ENCODE assay signal across 8 mouse cellular contexts in the genomic region with DNA sequence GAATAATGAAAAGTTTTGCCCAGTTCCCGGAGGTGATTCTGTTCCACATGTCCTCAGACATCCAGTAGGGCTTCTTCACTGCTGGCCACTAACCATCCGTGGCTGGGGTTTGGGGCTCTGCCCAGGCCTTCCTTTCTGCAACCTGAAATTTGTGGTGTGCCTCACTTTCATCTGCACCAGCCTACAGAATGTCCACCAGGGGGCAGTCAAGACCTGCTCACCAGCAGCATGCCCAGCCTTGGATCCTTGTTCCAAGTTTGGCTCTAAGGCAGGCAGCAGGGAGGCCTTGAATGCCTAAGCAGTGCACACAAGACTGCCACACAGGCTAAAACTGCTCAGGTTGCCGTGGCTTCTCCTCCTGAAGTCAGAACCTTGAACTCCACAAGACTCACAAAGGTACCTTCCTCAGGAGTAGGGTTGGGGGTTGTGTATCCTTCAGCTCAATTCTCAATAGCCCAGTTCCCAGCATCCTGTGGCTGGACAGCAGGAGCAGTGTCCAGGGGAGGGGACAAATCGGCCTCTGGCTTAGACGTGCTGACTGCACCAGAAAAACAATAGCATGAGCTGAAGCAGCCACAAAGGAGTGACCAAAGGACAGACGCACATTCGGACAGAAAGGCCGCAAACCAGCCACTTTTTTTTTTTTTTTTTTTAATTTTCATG. TPM values are rescaled to one million over a fixed set of nuclear protein-coding genes. Genes with fewer than 3 reads are reported as not detected.
DNase-seq lines count a peak whose midpoint lies in the region; ATAC-seq and TF ChIP-seq lines count a peak whose summit lies in the region.

No protein-coding gene starts in this region.

- DNase-seq in gastrocnemius, postnatal 10 days = peak; percentile 87
- DNase-seq in hindlimb bud, embryonic 11.5 days (ENCODE audit: extremely low spot score, low read depth, low spot score) = peak; percentile 89
- peak; percentile 85 to 86 for DNase-seq in left cerebral cortex, adult 2 months (ENCODE audit: extremely low spot score in 1 of 2, low spot score in 2 of 2)
- peak; percentile 90 for DNase-seq in right cerebral cortex, adult 18-20 months
- DNase-seq in urinary bladder, adult 2 months (ENCODE audit: low spot score) = peak; percentile 64

- no peaks in the 10 kb centered on the region for H3K4me1 ChIP-seq in cortical plate, adult 2 months (ENCODE audit: control insufficient read depth, insufficient read depth, low read length)

- ATAC-seq in activated CD4-positive, CD25-positive, alpha-beta regulatory T cell, adult 4 months = peak; percentile 68
- peak; percentile 93 for ATAC-seq in megakaryocyte, adult 5-6 weeks (ENCODE audit: poor library complexity, severe bottlenecking)

- no peak overlapping the region for H3K27ac ChIP-seq in cortical plate, adult 2 months (ENCODE audit: insufficient read depth, low read length)
- peak overlapping the region; percentile 63 for H3K27ac ChIP-seq in left cerebral cortex, adult 2 months

- TF ChIP-seq POLR2A in cortical plate, adult 2 months (IDR thresholded peaks at IDR 0.05; ENCODE audit: extremely low read depth, insufficient read depth, low read length) = 0 out of 2 replicates have a peak, but pooled peaks have one; percentile 14

- intact Hi-C loops in left cerebral cortex, adult 2 months (cut with DNase I) = loop anchor here (1.0 to 5.0 kb wide), 2 partner anchors 154 to 212 kb away; a partner anchor contains a TSS

- no peak overlapping the region for H3K4me3 ChIP-seq in cortical plate, adult 2 months (ENCODE audit: insufficient read depth, low read length)
- no peak overlapping the region for H3K4me3 ChIP-seq in left cerebral cortex, adult 2 months

- peak; percentile 99 for TF ChIP-seq CTCF in cortical plate, adult 2 months (IDR thresholded peaks at IDR 0.05; ENCODE audit: extremely low read depth, insufficient read depth, low read length)
- TF ChIP-seq CTCF in left cerebral cortex, adult 2 months (IDR thresholded peaks at IDR 0.05) = peak; percentile 98

RNA-seq across cellular contexts. Expression of a gene that starts 9.0 kb away (rescaled TPM):
- polyA plus RNA-seq in activated CD4-positive, CD25-positive, alpha-beta regulatory T cell, adult 4 months (2017; shearing (Covaris generic)) = 1 to 10 TPM; 1.2 to 1.6 TPM
- 12.4 and 16.0 TPM in 2 replicates for polyA plus RNA-seq in cortical plate, adult 2 months (2012; rRNA removed)
- total RNA-seq in gastrocnemius, postnatal 10 days (2021) = 1 to 10 TPM; 2.6 to 4.3 TPM
- 10 to 100 TPM; 10.6 to 11.2 TPM for total RNA-seq in left cerebral cortex, adult 2 months (2021)
- 0.71 TPM in 1 of 2 replicates, not detected in the other for total RNA-seq in megakaryocyte, adult 5-6 weeks (2015)
- 0.95 and 1.1 TPM in 2 replicates for total RNA-seq in megakaryocyte, adult 5-6 weeks (2017)
- 6.7 and 7.0 TPM in 2 replicates for polyA plus RNA-seq in urinary bladder, adult 2 months (2012; rRNA removed)

RNA-seq across cellular contexts. Expression of a gene that starts 9.2 kb away (rescaled TPM):
- polyA plus RNA-seq in activated CD4-positive, CD25-positive, alpha-beta regulatory T cell, adult 4 months (2017; shearing (Covaris generic)) = 100 to 1,000 TPM; 109 to 129 TPM
- 81.8 and 86.9 TPM in 2 replicates for polyA plus RNA-seq in cortical plate, adult 2 months (2012; rRNA removed)
- 10 to 100 TPM; 49.0 to 58.1 TPM for total RNA-seq in gastrocnemius, postnatal 10 days (2021)
- 10 to 100 TPM; 62.4 to 67.5 TPM for total RNA-seq in left cerebral cortex, adult 2 months (2021)
- 133 and 141 TPM in 2 replicates for total RNA-seq in megakaryocyte, adult 5-6 weeks (2015)
- 116 and 130 TPM in 2 replicates for total RNA-seq in megakaryocyte, adult 5-6 weeks (2017)
- 130 and 159 TPM in 2 replicates for polyA plus RNA-seq in urinary bladder, adult 2 months (2012; rRNA removed)

RNA-seq across cellular contexts. Expression of a gene that starts 28.6 kb away (rescaled TPM):
- polyA plus RNA-seq in activated CD4-positive, CD25-positive, alpha-beta regulatory T cell, adult 4 months (2017; shearing (Covaris generic)) = 1 to 10 TPM; 5.6 to 8.6 TPM
- 17.8 and 19.5 TPM in 2 replicates for polyA plus RNA-seq in cortical plate, adult 2 months (2012; rRNA removed)
- total RNA-seq in gastrocnemius, postnatal 10 days (2021) = 10 to 100 TPM; 10.5 to 13.6 TPM
- total RNA-seq in left cerebral cortex, adult 2 months (2021) = 10 to 100 TPM; 17.4 to 18.3 TPM
- total RNA-seq in megakaryocyte, adult 5-6 weeks (2015) = 3.7 and 4.3 TPM in 2 replicates
- 3.3 and 5.7 TPM in 2 replicates for total RNA-seq in megakaryocyte, adult 5-6 weeks (2017)
- polyA plus RNA-seq in urinary bladder, adult 2 months (2012; rRNA removed) = 11.8 and 13.4 TPM in 2 replicates

RNA-seq across cellular contexts. Expression of a gene that starts 38.8 kb away (rescaled TPM):
- not detected for polyA plus RNA-seq in activated CD4-positive, CD25-positive, alpha-beta regulatory T cell, adult 4 months (2017; shearing (Covaris generic))
- 66.4 and 70.6 TPM in 2 replicates for polyA plus RNA-seq in cortical plate, adult 2 months (2012; rRNA removed)
- total RNA-seq in gastrocnemius, postnatal 10 days (2021) = under 1 TPM; 0.09 to 0.14 TPM
- 10 to 100 TPM; 83.4 to 90.2 TPM for total RNA-seq in left cerebral cortex, adult 2 months (2021)
- total RNA-seq in megakaryocyte, adult 5-6 weeks (2015) = not detected in 2 replicates
- not detected in 2 replicates for total RNA-seq in megakaryocyte, adult 5-6 weeks (2017)
- polyA plus RNA-seq in urinary bladder, adult 2 months (2012; rRNA removed) = 83.1 and 93.6 TPM in 2 replicates
